Mouse (Mus musculus) thymus, adult 18-20 months (tissue): ENCODE measurements around the gene Umad1.
"Not testable (repeated sequence)": the region's sequence is repeated elsewhere in the genome, so short reads cannot be mapped to it uniquely, and the experiment has no call there.

ENCODE experiments used
- DNase-seq, 2 experiments: peaks; one replicate each; pipeline ENCODE4 v3.0.0; 2022; ENCODE audit warnings: mixed read lengths in 2 of 2

Gene Umad1

DNA sequence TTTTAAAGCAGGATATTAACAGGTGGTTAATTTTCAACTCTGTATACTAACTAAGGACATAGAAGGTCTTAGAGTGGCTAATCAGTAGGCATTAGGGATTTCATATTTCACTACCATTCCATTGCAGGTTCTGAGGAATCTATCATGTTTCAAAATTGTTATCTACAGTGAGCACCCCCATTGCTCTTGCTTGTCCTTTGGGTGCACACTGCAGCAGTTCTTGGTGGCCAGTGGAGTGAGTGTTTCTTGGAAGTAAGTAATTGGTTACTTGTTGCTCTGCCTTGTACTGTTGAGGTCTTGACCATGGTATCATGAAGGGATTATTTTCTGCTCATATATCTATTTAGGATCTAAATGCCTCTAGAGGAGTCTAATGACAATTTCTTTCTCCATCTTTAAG lies 57.1 kb downstream of the Umad1 start:
- no peak for DNase-seq

GRCm38 (mm10) chr6:8319591-8319990 lies 60.5 kb downstream of the Umad1 start:
- DNase-seq: no peak

GRCm38 (mm10) chr6:8331496-8331895 lies 72.4 kb downstream of the Umad1 start:
- DNase-seq: not testable (repeated sequence)

GRCm38 (mm10) chr6:8333380-8333779 lies 74.3 kb downstream of the Umad1 start:
- DNase-seq: no peak

DNA sequence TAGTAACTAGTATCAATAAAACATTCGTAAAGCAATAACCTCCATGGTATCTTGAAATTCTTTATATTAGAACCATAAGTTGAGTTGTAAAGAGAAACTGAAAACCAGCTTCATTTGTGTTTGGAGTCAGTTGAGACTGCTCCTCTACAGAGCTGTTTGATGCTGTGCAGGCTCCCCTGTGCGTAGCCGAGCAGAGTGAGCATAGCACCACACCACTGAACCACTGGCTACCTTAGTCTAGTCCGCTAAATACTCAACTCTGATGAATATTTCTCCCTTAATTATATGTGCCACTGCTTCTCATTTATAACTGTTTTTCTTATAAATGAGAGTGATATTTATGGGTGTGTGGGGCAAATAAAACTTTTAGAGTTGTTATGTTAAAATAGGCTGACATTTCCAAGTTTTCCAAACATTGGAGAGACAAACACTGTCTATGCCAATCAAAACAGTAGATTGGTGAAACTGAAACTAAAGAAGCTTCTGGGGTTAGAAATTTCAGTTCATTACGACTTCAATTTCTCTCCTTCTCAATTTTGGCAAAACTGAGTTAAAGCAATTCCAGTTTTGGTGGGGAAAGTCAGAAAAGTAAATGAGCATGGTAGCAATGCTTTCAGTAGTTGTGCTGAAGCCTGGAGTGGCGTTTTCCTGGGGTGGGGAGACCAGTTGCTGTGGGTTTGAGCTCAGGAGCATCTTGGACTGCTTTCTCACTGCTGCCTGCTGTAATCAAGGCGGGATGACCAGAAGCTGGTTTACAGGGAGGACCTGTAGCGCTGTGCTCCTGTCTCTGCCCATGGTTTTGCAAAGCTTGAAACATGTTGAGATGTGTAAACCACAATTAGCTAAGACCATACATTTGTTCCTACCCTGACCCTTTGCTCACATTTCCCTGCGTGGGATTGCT lies 77.7 kb downstream of the Umad1 start:
- no peak for DNase-seq

GRCm38 (mm10) chr6:8339453-8339852 lies 80.4 kb downstream of the Umad1 start:
- DNase-seq: no peak

DNA sequence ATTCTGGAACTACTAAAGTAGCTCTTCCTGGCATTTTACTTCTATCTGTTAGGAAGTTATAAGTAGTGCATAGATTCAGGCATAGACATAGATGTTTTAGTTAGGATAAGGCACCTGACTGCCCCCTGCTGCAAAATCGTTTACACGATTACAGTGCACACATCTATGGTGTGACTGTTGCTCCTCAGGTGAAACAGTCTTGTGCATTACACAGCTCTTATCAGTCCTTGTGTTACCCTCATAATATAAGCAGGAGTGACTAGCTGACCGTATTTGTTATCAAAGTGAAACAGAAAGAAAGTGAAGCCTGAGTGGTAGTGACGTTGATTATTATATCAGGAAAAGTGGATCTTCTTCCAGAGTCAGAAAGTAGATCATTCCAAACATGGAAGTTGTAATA lies 84.2 kb downstream of the Umad1 start:
- no peak for DNase-seq

- peak in 1 of 2 experiments; percentile 38 for DNase-seq
These were observed 86.2 kb downstream of the Umad1 start for GRCm38 (mm10) chr6:8345219-8345856.

DNA sequence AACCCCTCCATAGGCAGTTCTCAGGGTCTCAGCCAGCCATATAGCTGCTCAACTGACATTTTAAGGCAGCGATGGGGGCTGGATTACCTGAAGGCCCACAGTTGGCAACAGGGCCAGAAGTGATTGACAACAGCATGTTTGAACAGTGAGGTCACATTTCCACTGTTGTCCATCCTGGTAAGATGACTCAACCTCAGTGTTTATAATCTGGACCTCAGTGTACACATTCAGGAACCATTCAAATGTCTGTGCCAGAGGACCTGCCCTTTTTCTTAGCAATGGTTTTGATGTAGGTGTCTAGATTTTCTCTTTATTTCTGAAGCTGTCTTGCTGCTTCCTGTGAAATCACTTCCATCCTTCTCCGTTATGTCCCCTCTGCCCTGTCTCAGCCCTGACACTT lies 88.1 kb downstream of the Umad1 start:
- no peak for DNase-seq

GRCm38 (mm10) chr6:8348344-8348743 lies 89.3 kb downstream of the Umad1 start:
- DNase-seq: no peak

DNA sequence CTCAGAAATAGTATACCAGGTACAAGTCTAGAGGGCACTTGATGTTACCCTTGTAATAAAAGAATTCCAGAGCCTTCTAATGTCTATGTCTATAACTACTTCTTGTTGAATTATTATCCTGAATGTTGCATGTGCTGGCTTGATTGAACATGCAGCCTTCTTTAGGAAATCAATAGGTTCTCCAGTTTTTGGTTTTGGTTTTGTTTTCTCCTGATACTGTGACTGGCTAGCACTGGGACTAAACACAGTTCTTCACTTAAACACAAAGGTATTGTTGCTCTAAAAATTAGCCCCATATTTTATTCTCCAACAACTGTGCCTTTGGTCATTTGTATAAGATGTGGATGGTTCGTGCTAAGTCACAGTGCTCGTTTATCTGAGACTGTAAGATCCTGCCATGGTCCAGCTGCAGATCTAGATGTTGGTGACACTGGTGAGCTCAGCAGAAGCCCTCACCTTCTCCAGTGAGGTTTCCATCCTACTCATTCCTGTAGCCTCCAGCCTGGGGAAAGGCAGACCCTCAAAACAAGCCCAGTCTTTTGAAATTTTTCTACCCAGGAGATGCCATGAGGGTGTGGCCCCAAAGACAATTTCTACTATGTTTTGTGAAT lies 90.1 kb downstream of the Umad1 start:
- DNase-seq: no peak

DNA sequence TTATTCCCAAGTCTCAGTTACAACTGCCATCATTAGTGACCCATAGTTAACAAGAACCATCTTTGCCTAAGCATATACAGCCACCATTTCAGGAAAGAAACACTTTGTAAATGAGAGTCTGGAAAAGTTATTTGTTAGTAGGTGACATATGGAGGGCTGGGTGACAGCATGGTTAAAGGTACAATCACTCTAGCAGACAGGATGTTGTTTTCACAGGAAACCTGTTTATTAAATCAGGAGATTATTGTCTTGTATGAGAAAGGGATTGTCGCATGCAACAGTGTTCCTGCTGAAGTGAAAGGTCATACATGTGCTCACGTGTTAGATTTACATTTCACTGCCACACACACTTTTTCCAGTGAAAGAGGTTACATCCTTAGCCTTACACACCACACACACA lies 92.4 kb downstream of the Umad1 start:
- DNase-seq: no peak

- DNase-seq: no peak
These were observed 93.6 kb downstream of the Umad1 start for GRCm38 (mm10) chr6:8352533-8353168.

GRCm38 (mm10) chr6:8353461-8353860 lies 94.4 kb downstream of the Umad1 start:
- no peak for DNase-seq

DNA sequence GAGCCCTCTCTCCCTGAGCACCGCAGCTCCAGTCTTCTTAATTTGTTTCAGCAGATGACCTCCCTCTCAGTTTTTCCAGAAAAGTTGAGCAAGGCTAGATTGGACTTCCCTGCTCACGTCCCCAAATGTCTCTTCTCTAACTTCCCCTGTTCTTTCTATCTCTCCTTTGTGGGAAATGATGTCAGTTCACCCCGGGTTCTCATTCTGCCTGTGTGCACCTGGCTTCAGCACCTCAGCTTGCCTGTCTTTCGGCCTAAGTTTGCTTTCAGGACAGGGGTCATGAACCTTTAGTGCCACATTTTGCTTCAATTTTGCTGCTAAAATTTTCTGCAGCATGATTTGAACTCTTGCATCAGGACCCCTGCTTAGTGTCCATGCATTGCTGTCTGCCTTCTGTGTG lies 95.8 kb downstream of the Umad1 start:
- peak in 1 of 2 experiments; percentile 43 for DNase-seq

DNA sequence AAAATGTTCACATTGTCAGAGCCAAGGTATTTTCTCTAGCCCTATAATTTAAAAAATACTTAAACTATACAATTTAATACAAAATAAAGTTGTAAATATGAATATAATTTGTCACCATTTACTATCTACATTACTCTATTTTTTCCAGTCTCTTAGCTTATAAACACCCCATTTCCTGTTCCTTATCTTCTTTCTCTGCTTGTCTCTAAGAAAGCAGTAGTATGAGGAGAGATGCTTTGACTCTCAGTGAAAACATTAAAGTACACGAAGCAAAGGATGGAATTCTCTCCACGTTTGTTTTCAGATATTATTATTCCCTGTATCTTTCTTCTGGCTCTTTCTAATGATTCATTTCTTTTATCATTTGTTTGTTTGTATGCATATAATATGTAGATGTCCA lies 99.1 kb downstream of the Umad1 start:
- DNase-seq: no peak

GRCm38 (mm10) chr6:8358782-8359181 lies 99.7 kb downstream of the Umad1 start:
- DNase-seq: no peak

GRCm38 (mm10) chr6:8360805-8361204 lies 101.7 kb downstream of the Umad1 start:
- DNase-seq: no peak

- no peak for DNase-seq
These were observed 105.1 kb downstream of the Umad1 start for GRCm38 (mm10) chr6:8364033-8364756.

GRCm38 (mm10) chr6:8364757-8365150 lies 105.7 kb downstream of the Umad1 start:
- DNase-seq: peak; percentile 32 to 52

- no peak for DNase-seq
These were observed 108.6 kb downstream of the Umad1 start for GRCm38 (mm10) chr6:8367675-8368074.

DNA sequence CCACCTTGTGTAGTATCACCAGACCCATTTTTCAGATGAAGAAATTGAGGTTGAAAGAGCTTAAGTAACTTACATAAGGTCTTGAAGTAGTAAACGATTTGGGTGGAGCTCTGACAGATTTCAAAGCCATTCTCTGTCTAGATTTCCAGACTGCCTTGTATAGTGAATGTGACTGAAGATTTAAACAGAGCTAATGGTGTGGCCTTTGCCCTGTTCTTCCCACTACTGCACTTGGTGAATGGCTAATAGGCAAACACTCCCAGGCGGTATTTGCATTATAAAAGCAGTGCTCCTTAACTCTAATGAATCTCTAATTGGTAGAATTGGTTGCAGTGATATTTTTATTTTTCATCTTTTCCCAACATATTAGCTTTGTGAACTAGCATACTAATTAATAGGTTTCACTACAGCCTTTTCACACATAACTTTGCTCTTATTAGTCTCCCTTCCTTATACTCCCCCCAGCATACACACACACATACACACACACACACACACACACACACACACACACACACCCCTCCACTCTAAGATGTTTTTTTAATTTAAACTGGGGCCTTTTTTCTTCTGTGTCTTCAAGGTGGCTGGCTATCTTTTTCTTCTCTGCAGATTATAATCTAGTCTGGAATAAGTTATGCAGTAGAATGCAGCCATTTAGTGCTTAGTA lies 109.2 kb downstream of the Umad1 start:
- DNase-seq: no peak
